Mouse (Mus musculus) midbrain, embryonic 14.5 days (tissue): Measurements from ENCODE around the gene Gtpbp8. TPM values are rescaled to one million over a fixed set of nuclear protein-coding genes. Genes with fewer than 3 reads are reported as not detected.

Experiments
- ATAC-seq: fragments of 200-750 bp; cut with Nextera tagmentation; 2 replicates; pipeline ENCODE4 v1.8.0; 2017; ENCODE audit warnings: moderate number of reproducible peaks, moderate library complexity; ENCODE audit not compliant: low FRiP score, low TSS enrichment
- DNase-seq: peaks from one replicate; pipeline ENCODE4 v3.0.0-alpha.2; 2015
- H3K27ac ChIP-seq: fragments of 300-500 bp; sonication (generic); replicated peaks from 2 replicates; pipeline ENCODE4 v1.5.1; 2014; ENCODE audit warnings: mild to moderate bottlenecking, low read depth, low read length, moderate library complexity
- H3K27me3 ChIP-seq: fragments of 300-500 bp; sonication (generic); 2 replicates; pipeline ENCODE4 v1.6.1; 2014; ENCODE audit warnings: low read length, control low read depth, mixed read lengths; ENCODE audit not compliant: control insufficient read depth, insufficient read depth
- H3K36me3 ChIP-seq: fragments of 300-500 bp; sonication (generic); 2 replicates; pipeline ENCODE4 v1.6.1; 2014; ENCODE audit warnings: low read length, control low read depth; ENCODE audit not compliant: control insufficient read depth, insufficient read depth
- H3K4me1 ChIP-seq: fragments of 300-500 bp; sonication (generic); 2 replicates; pipeline ENCODE4 v1.6.1; 2014; ENCODE audit warnings: mild to moderate bottlenecking, antibody characterized with exemption, low read length, control low read depth; ENCODE audit not compliant: control insufficient read depth, insufficient read depth
- H3K4me2 ChIP-seq: fragments of 300-500 bp; sonication (generic); 2 replicates; pipeline ENCODE4 v1.6.1; 2014; ENCODE audit warnings: mild to moderate bottlenecking, low read length, moderate library complexity
- H3K4me3 ChIP-seq: fragments of 300-500 bp; sonication (generic); replicated peaks from 2 replicates; pipeline ENCODE4 v1.5.1; 2014; ENCODE audit warnings: low read depth, low read length
- H3K9ac ChIP-seq: fragments of 300-500 bp; sonication (generic); replicated peaks from 2 replicates; pipeline ENCODE4 v1.6.1; 2014; ENCODE audit warnings: mild to moderate bottlenecking, low read length, moderate library complexity
- H3K9me3 ChIP-seq: fragments of 300-500 bp; sonication (generic); 2 replicates; pipeline ENCODE4 v1.6.1; 2016; ENCODE audit warnings: low read length, control low read depth, mixed read lengths; ENCODE audit not compliant: control insufficient read depth
- WGBS: fragments of 180-500 bp; shearing (Covaris S2); extraction: QIAGEN DNeasy Blood & Tissue Kit; methylation state at CpG from one replicate; pipeline ENCODE4 v1.1.7; 2014; 5-methylcytosine and 5-hydroxymethylcytosine counted together
- polyA plus RNA-seq: library from polyadenylated mRNA; unstranded; fragments of >200 nt; fragmentation: Nextera tagmentation; extraction: Ambion mirVana; gene quantifications from 2 replicates; pipeline ENCODE4 v1.2.1, GENCODE M21; 2014

Gene Gtpbp8
- polyA plus RNA-seq, 1 experiment from 2014 or later, result 50.5 TPM

GRCm38 (mm10) chr16:44720518-44720917 lies 25.6 kb downstream of the Gtpbp8 start:
- DNase-seq (peak; percentile 67), ATAC-seq (no peak)
- Histone ChIP-seq H3K9ac (no peak overlapping the region), H3K27ac (no peak overlapping the region), H3K36me3 (no peaks in the 10 kb centered on the region), H3K4me2 (no peak overlapping the region), H3K9me3 (no peaks in the 10 kb centered on the region), H3K4me1 (peaks cover 10% of the 10 kb centered on the region), H3K27me3 (no peaks in the 10 kb centered on the region), H3K4me3 (no peak overlapping the region)
- WGBS, result 78% methylated on average over 3 of the region's 3 CpGs

- WGBS, result 72% methylated on average over 7 of the region's 7 CpGs
- ATAC-seq (no peak), DNase-seq (no peak)
Observed at GRCm38 (mm10) chr16:44719349-44719748, 26.8 kb downstream of the Gtpbp8 start.

GRCm38 (mm10) chr16:44717838-44718237 lies 28.3 kb downstream of the Gtpbp8 start:
- DNase-seq, result peak; percentile 45
- Histone ChIP-seq H3K4me3 (no peak overlapping the region), H3K9ac (no peak overlapping the region)

More at GRCm38 (mm10) chr16:44719349-44719748, 26.8 kb downstream of the Gtpbp8 start:
- peaks cover 6% of the 10 kb centered on the region for H3K4me1 ChIP-seq
- no peaks in the 10 kb centered on the region for H3K36me3 ChIP-seq
- H3K27me3 ChIP-seq, result no peaks in the 10 kb centered on the region
- no peak overlapping the region for H3K4me3 ChIP-seq
- H3K9me3 ChIP-seq, result no peaks in the 10 kb centered on the region
- no peak overlapping the region for H3K9ac ChIP-seq
- H3K27ac ChIP-seq, result no peak overlapping the region
- H3K4me2 ChIP-seq, result no peak overlapping the region

GRCm38 (mm10) chr16:44717141-44717634 lies 29.0 kb downstream of the Gtpbp8 start:
- Histone ChIP-seq H3K4me2 (no peak overlapping the region), H3K9ac (no peak overlapping the region), H3K4me1 (peaks cover 6% of the 10 kb centered on the region; the same call in 1 of the 2 replicates), H3K36me3 (no peaks in the 10 kb centered on the region), H3K9me3 (no peaks in the 10 kb centered on the region), H3K27me3 (no peaks in the 10 kb centered on the region), H3K27ac (no peak overlapping the region), H3K4me3 (no peak overlapping the region)
- ATAC-seq (peak; percentile 46), DNase-seq (no peak)
- 70% methylated on average over 2 of the region's 2 CpGs for WGBS

More at GRCm38 (mm10) chr16:44717838-44718237, 28.3 kb downstream of the Gtpbp8 start:
- 73% methylated on average over 2 of the region's 2 CpGs for WGBS
- H3K27ac ChIP-seq, result no peak overlapping the region
- H3K4me2 ChIP-seq, result no peak overlapping the region
- H3K27me3 ChIP-seq, result no peaks in the 10 kb centered on the region
- H3K9me3 ChIP-seq, result no peaks in the 10 kb centered on the region
- ATAC-seq, result no peak
- peaks cover 6% of the 10 kb centered on the region; the same call in 1 of the 2 replicates for H3K4me1 ChIP-seq
- H3K36me3 ChIP-seq, result no peaks in the 10 kb centered on the region

GRCm38 (mm10) chr16:44716305-44717140 lies 29.6 kb downstream of the Gtpbp8 start:
- Histone ChIP-seq H3K27ac (no peak overlapping the region; the same call in 1 of the 2 replicates), H3K9me3 (no peaks in the 10 kb centered on the region), H3K4me2 (peak overlapping the region; percentile 20; the same call in 1 of the 2 replicates), H3K27me3 (no peaks in the 10 kb centered on the region), H3K4me1 (peaks cover 6% of the 10 kb centered on the region; the same call in 1 of the 2 replicates), H3K36me3 (no peaks in the 10 kb centered on the region), H3K4me3 (no peak overlapping the region), H3K9ac (no peak overlapping the region; the same call in 1 of the 2 replicates)
- peak; percentile 85 for DNase-seq
- ATAC-seq, result peak; percentile 73
- WGBS, result 23% methylated on average over 10 of the region's 10 CpGs

- Histone ChIP-seq H3K27ac (no peak overlapping the region), H3K4me3 (no peak overlapping the region), H3K9ac (no peak overlapping the region), H3K36me3 (no peaks in the 10 kb centered on the region), H3K9me3 (no peaks in the 10 kb centered on the region), H3K27me3 (no peaks in the 10 kb centered on the region), H3K4me2 (no peak overlapping the region), H3K4me1 (no peaks in the 10 kb centered on the region)
- ATAC-seq (no peak), DNase-seq (no peak)
- 70% methylated on average over 4 of the region's 4 CpGs for WGBS
Observed at GRCm38 (mm10) chr16:44703458-44703857, 42.7 kb downstream of the Gtpbp8 start.

GRCm38 (mm10) chr16:44702272-44702671 lies 43.9 kb downstream of the Gtpbp8 start:
- no peak overlapping the region for H3K27ac ChIP-seq
- ATAC-seq, result no peak
- no peaks in the 10 kb centered on the region for H3K36me3 ChIP-seq
- WGBS, result 63% methylated on average over 5 of the region's 5 CpGs
- DNase-seq, result no peak
- no peaks in the 10 kb centered on the region for H3K9me3 ChIP-seq
- H3K4me1 ChIP-seq, result no peaks in the 10 kb centered on the region
- H3K4me3 ChIP-seq, result no peak overlapping the region
- no peaks in the 10 kb centered on the region for H3K27me3 ChIP-seq
- H3K4me2 ChIP-seq, result no peak overlapping the region
- no peak overlapping the region for H3K9ac ChIP-seq

- Histone ChIP-seq H3K27me3 (no peaks in the 10 kb centered on the region), H3K4me3 (no peak overlapping the region), H3K9ac (no peak overlapping the region), H3K27ac (no peak overlapping the region), H3K4me1 (no peaks in the 10 kb centered on the region), H3K36me3 (no peaks in the 10 kb centered on the region), H3K9me3 (no peaks in the 10 kb centered on the region), H3K4me2 (no peak overlapping the region)
- 93% methylated on average over 3 of the region's 3 CpGs for WGBS
- ATAC-seq (no peak), DNase-seq (no peak)
Observed at GRCm38 (mm10) chr16:44701155-44701554, 45.0 kb downstream of the Gtpbp8 start.
